In the genomic region with DNA sequence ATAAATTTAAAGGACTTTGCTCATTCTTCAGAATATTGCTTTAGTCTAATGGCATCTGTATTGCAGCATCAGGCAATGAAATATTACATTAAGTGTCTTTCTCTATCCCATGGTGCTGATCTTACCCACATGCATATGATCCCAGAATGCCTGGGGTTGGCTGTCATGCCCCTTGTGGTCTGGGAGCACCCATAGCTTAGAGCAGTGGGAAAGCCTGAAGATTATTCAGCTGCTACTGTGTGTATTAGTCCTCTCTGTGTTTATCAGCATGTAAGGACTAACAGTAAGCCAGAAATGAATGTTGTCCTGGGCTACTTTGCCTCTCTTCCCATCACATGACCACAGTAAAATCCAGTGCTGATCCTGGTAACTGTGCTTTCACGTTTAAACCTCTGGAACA, we compare ENCODE assay signal across 23 mouse cellular contexts.
A peak's percentile ranks its signal among the peaks of the same experiment; 100 is the strongest.
DNase-seq lines count a peak whose midpoint lies in the region; ATAC-seq and TF ChIP-seq lines count a peak whose summit lies in the region.
"Had no signal": no experiment of that assay in that cellular context is flagged by ENCODE, and none has a peak within 500 bp of the region (broad histone marks: within the 10 kb centered on the region; RNA-seq: fewer than 3 reads in every experiment).

No protein-coding gene starts in this region.

- 0 out of 2 replicates have a peak, but pooled peaks have one; percentile 50 for ATAC-seq in intestine, embryonic 16.5 days
- ATAC-seq in intestine, embryonic 15.5 days = no peak
- ATAC-seq: activated CD4-positive, CD25-positive, alpha-beta regulatory T cell, adult 4 months; CD4-positive, CD25-positive, alpha-beta regulatory T cell, adult 4 months; forebrain, embryonic 13.5 days; forebrain, embryonic 15.5 days; forebrain, postnatal 0 days; Patski had no signal

- H3K9ac ChIP-seq in intestine, embryonic 16.5 days (ENCODE audit: low read depth, low read length) = no peak overlapping the region
- H3K9ac ChIP-seq in intestine, embryonic 15.5 days = no peak overlapping the region
- H3K9ac ChIP-seq: embryonic facial prominence, embryonic 12.5 days; forebrain, embryonic 13.5 days; forebrain, embryonic 15.5 days; forebrain, postnatal 0 days had no signal

- no peaks in the 10 kb centered on the region for H3K79me3 ChIP-seq in C2C12 (ENCODE audit: low read depth)

- no peaks in the 10 kb centered on the region for H3K9me3 ChIP-seq in intestine, embryonic 16.5 days (ENCODE audit: control insufficient read depth, low read length)
- no peaks in the 10 kb centered on the region for H3K9me3 ChIP-seq in intestine, embryonic 15.5 days
- H3K9me3 ChIP-seq: embryonic facial prominence, embryonic 10.5 days; embryonic facial prominence, embryonic 12.5 days; forebrain, embryonic 13.5 days; forebrain, embryonic 15.5 days; G1E had no signal

- no peak for DNase-seq in heart, postnatal 36 days
- DNase-seq: adrenal gland, adult 8-10 months; adrenal gland, postnatal 14 days; adrenal gland, postnatal 36 days; cerebellum, adult 11-12 months; cerebellum, adult 2 months; cerebellum, adult 9-10 months; cerebellum, postnatal 10 days; cerebellum, postnatal 25 days; forebrain, postnatal 0 days had no signal

- H3ac ChIP-seq in C2C12 (ENCODE audit: control insufficient read depth, insufficient read length, low read depth) (no peak overlapping the region), myocyte (ENCODE audit: control insufficient read depth, insufficient read length) (no peak overlapping the region)

- H3K27ac ChIP-seq in intestine, embryonic 16.5 days (ENCODE audit: low read length) = no peak overlapping the region
- H3K27ac ChIP-seq in intestine, embryonic 15.5 days = no peak overlapping the region
- H3K27ac ChIP-seq: embryonic facial prominence, embryonic 10.5 days; embryonic facial prominence, embryonic 12.5 days; forebrain, embryonic 13.5 days; forebrain, embryonic 15.5 days had no signal

- no peak overlapping the region for H3K4me3 ChIP-seq in intestine, embryonic 16.5 days (ENCODE audit: low read length)
- H3K4me3 ChIP-seq in intestine, embryonic 15.5 days (replicated peaks) = no peak overlapping the region
- no peak overlapping the region for H3K4me3 ChIP-seq in C2C12 (ENCODE audit: insufficient read depth, poor library complexity, severe bottlenecking)
- H3K4me3 ChIP-seq in myocyte = no peak overlapping the region
- H3K4me3 ChIP-seq: embryonic facial prominence, embryonic 10.5 days; embryonic facial prominence, embryonic 12.5 days; forebrain, embryonic 13.5 days; forebrain, embryonic 15.5 days had no signal

- H3K27me3 ChIP-seq in intestine, embryonic 16.5 days (replicated peaks; ENCODE audit: control insufficient read depth, insufficient read depth, low read length) = no peaks in the 10 kb centered on the region
- H3K27me3 ChIP-seq in intestine, embryonic 15.5 days (replicated peaks) = no peaks in the 10 kb centered on the region
- H3K27me3 ChIP-seq in C2C12 (ENCODE audit: control insufficient read depth, insufficient read depth, insufficient read length) (no peaks in the 10 kb centered on the region), myocyte (ENCODE audit: control insufficient read depth, insufficient read depth, insufficient read length) (no peaks in the 10 kb centered on the region)
- H3K27me3 ChIP-seq: CH12.LX; embryonic facial prominence, embryonic 12.5 days; forebrain, embryonic 13.5 days; forebrain, embryonic 15.5 days; Patski had no signal

- no peak for TF ChIP-seq POLR2A in myocyte (IDR thresholded peaks at IDR 0.05; ENCODE audit: insufficient read length, low read depth)

- TF ChIP-seq CTCF in C2C12 (IDR thresholded peaks at IDR 0.05; ENCODE audit: control insufficient read depth, insufficient read depth, insufficient read length) = no peak

- H3K4me1 ChIP-seq in intestine, embryonic 16.5 days (ENCODE audit: control insufficient read depth, insufficient read depth, low read length) = no peaks in the 10 kb centered on the region
- H3K4me1 ChIP-seq in intestine, embryonic 15.5 days (replicated peaks) = no peaks in the 10 kb centered on the region
- H3K4me1 ChIP-seq: forebrain, embryonic 15.5 days had no signal

- 59% methylated on average over 1 of the region's 1 CpGs for WGBS in intestine, embryonic 16.5 days
- WGBS in intestine, embryonic 15.5 days = 66% methylated on average over 1 of the region's 1 CpGs

- intact Hi-C loops in heart, postnatal 36 days (cut with DNase I) = no loop called here

- H3K79me2 ChIP-seq in C2C12 (ENCODE audit: control insufficient read depth, insufficient read depth) (no peaks in the 10 kb centered on the region), myocyte (ENCODE audit: control insufficient read depth, insufficient read depth) (no peaks in the 10 kb centered on the region)

- H3K4me2 ChIP-seq in intestine, embryonic 16.5 days (ENCODE audit: low read depth, low read length) = no peak overlapping the region
- no peak overlapping the region for H3K4me2 ChIP-seq in intestine, embryonic 15.5 days (replicated peaks)
- H3K4me2 ChIP-seq in myocyte (ENCODE audit: low read depth) = no peak overlapping the region
- H3K4me2 ChIP-seq: embryonic facial prominence, embryonic 12.5 days; forebrain, embryonic 13.5 days; forebrain, embryonic 15.5 days had no signal

- H3K36me3 ChIP-seq in intestine, embryonic 16.5 days (ENCODE audit: control insufficient read depth, insufficient read depth, low read length) = no peaks in the 10 kb centered on the region
- no peaks in the 10 kb centered on the region for H3K36me3 ChIP-seq in intestine, embryonic 15.5 days
- H3K36me3 ChIP-seq in C2C12 (ENCODE audit: control insufficient read depth, insufficient read depth) (no peaks in the 10 kb centered on the region), myocyte (ENCODE audit: control insufficient read depth, insufficient read depth) (no peaks in the 10 kb centered on the region)
- H3K36me3 ChIP-seq: embryonic facial prominence, embryonic 10.5 days; embryonic facial prominence, embryonic 12.5 days; G1E had no signal

TF ChIP-seq in C2C12, 6 proteins besides CTCF, POLR2A, EP300 and RAD21:
- peak; percentile 22 for TF ChIP-seq MYOD1 (IDR thresholded peaks at IDR 0.05; ENCODE audit: control insufficient read depth, insufficient read length, low read depth)
- TF ChIP-seq USF1 (IDR thresholded peaks at IDR 0.05; ENCODE audit: low read depth) = no peak

TF ChIP-seq in myocyte, 11 proteins besides CTCF, POLR2A, EP300 and RAD21:
- TF ChIP-seq MAX (IDR thresholded peaks at IDR 0.05; ENCODE audit: low read depth) (no peak), USF1 (IDR thresholded peaks at IDR 0.05; ENCODE audit: low read depth) (peak; percentile 21), REST (IDR thresholded peaks at IDR 0.05; ENCODE audit: insufficient read depth, insufficient read length) (no peak)
